Mouse (Mus musculus) right cerebral cortex, postnatal 10 days (tissue): ENCODE data around the gene Fuk.
"Not testable (repeated sequence)": the region's sequence is repeated elsewhere in the genome, so short reads cannot be mapped to it uniquely, and the experiment has no call there.

Experiments used
- DNase-seq, 2 experiments: peaks; one replicate each; pipeline ENCODE4 v3.0.0; 2021; ENCODE audit warnings: low spot score in 2 of 2

The Fuk gene

DNA sequence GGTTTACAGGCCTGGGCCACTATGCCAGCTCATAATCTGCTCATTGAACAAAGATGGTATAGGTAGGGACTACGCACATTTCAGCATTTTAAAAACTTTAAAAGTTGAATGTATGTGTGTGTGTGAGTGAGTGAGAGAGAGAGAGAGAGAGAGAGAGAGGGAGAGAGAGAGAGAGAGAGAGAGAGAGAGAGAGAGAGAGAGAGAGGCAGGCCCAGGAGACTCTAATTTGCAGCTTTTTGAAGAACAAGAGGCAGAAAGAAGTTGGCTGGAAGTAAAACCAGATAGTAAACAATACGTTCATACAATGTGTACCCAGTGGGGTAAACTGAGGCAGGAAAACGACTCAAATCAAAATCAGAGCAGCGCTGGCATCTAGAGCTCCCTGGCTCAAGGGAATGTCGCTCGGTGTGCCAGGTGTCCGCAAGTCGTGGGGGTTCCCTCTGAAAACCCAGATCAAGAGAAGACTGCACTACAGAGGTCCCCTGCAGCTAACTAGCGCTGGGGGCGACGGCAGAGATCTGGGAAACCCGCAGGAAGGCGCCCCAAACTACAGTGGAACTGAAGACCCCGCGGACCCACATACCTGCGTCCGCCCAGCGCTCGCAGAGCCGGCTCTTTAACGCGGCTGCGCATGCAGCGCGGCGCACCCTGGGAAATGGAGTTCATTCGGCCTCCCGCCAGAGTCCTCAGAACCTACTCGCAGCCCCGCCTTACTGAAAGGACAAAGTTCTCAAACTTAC, at the start of gene Fuk:
TSS of gene Fuk (minus strand) at position 650 of the 740 bp plus-strand sequence.
- DNase-seq: peak; percentile 90

DNA sequence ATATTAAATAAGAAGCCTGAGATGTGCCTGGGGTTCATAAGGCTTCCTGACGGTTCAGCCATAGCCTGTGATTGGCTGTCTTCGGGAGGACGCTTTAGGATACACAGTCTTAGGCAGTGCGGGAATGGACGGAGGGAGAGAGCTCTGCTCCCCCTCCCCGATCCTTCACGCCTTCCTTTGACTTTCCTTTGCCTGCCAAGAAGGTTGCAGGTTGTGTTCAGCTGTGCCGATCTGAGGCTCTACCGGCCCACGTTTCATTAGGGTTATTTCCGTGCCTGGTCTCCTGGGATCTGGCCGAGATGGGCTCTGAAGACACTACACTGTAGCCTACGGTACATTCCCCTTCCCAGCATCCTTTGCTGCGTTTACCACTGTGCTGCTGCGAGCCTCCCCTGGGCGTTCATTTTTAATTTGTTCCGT, 47.8 kb upstream of the Fuk start:
- no peak for DNase-seq

DNA sequence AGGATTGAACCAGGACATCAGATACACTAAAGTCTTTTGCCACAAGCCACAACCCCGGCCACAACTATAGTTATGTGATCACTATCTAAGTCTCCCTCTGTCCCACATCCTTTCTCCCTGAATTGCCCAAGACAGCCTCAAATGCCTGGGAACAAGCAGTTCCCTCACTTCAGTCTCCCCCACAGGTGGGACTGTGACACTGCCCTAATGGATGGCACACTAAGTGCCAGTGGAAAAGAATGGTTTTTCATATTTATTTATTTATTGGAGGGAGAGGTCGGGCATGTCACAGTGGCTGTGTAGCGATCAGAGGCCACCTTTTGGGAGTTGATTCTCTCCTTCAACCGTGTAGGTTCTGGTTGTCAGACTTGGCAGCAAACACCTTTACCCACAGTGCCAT, 43.4 kb upstream of the Fuk start:
- no peak for DNase-seq

DNA sequence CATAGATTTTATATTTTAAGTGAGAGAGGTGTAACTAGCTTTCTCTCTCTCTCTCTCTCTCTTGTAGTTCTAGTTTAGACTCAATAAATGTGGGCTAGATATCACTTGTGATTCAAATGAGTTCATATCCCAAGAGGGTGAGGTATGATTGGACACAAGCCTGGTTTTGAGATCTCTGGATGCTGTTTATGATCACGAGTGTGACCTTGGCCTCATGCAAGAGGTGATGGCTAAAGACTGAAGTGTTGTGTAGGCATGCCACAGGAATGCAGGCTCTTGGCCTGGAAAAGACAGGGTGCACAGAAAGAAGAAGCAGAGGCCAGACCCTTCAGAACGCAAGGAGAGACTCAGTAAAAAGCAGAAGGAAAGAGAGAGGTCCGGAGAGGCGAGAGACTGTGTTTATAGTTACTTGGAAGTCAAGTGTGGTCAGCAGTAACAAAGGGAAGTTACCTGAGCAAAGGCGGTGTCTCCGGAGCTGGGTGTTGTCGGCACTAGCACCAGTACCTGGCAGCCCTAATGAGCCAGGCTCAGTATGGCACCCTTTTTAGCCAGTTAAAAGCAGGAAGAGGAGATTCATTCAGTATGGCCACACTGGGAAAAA, 42.1 kb upstream of the Fuk start:
- no peak for DNase-seq

DNA sequence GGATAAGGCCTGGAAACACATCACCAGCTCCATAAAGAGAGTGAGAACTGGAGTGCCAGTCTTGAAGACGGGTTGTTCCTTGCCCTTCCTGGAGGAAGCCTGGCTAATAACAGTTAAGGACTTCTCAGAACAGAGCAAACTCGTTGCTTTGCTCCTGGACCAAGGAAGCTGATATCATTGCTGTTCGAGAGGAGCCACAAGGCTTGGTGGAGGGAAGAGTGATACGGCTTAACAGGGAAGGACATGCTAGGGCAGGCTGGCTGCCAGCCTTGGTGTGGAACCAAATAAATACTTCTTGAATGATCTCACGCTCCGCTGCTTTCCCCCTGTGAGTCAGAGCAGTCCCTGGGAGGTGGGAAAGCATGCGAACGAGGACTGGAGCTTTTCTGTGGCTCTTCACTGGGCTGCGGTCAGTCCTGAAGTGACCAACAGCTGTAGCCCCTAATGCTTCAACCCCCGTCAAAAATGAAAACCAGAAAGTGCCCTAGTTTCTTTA, 39.2 kb upstream of the Fuk start:
- DNase-seq: peak in 1 of 2 experiments; percentile 60

DNA sequence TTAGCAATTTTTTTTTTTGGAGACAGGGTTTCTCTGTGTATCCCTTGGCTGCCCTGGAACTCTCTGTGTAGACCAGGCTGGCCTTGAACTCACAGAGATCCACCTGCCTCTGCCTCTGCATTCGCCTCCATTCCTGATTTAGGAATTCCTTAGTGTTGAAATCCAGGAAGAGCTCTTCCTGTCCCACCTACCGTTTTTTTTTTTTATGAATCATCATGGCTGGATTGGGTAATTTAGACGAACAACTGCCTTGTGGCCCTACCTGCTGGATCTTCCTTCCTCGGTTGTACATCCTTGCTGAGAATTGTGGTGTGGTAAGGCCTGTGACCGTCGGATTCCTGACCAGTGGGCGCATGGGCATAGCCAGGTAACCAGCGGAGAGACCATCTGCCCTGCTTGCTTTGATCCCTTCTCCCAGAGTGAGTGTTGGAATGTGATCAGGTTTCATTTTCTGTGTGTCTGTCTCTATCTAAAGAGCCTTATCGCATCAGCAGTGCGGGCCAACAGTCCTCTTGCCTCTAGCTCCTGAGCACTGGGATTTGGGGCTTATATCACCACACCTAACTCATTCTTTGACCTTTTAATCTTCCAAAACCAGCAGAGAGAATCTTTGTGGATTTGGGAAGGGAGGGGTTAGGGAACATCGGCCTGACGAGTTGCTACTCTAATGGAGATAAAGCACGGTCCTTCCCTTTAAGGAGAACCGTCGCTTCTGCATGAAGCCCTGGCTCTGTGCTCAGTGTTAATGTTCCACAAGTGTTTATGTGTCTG, 38.6 kb upstream of the Fuk start:
- no peak for DNase-seq

DNA sequence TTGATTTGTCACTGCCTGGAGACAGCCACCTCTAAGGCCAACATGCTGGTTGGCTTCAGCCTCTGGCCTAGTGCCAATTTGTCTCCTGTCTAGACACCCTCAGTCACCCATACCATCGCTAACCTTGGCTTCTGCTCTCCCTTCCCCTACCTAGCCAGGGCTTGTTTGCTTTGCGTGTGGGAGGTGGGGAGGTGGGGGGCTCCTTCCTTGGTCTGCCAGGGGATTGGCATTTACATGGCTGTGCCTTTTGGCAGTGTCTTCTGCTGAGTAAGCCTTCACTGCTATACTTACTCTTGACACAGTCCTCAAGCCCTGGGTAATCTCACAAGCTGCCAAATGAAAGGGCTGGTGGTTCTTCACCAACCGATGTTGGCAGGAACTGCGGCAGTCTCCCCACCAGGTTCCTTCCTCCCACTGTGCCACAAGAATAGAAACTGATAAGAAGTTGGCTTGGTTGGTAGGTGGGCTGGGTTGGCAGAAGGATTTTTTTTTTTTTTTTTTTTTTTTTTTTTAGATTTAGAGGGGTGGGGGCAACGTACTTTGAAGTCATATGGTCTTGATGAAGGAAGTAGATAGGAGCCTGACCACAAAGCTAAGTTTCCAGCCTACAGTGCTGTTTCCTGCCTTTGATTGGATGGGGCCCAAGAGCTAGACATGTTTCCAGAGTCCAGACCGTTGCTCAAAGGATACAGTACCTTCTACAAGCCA, 36.7 kb upstream of the Fuk start:
- peak; percentile 75 to 86 for DNase-seq

DNA sequence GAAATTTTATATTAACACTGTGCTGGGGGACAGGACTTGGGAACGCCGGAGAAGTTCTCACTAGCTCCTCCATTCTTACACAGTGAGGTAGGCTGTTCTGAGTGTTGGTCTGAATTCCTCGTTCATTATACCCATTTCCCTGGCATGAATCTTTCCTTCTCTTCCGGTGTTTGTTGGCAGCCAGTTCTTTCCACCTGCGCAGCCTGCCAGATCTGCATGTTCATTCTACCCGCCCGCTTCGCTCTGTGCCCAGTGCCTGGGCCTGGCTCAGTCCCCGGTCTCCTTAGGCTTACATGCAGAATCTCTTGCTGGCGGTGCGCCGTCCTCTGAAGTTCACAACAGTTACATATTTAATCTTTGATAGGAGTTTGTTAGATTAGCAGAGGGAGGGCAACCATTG, 33.9 kb upstream of the Fuk start:
- DNase-seq: peak in 1 of 2 experiments; percentile 61

DNA sequence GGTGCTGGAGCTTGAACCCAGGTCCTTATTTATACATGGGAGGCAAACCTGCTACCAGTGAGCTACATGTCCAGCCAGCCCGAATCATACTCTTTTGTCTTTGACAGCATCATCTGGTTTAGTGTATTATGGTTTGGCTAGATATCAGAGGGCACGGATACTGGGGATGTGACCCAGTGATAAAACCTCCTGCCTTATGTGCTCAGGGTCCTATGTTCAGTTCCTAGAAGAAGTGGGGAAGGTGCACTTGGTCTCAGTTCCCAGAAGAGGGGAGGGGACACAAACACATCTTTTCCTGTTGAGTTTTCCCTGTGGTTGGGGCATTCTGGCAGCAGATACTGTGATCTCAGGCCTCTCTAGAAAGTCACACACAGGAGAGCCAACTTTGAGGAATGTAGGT, 31.0 kb upstream of the Fuk start:
- DNase-seq: no peak

DNA sequence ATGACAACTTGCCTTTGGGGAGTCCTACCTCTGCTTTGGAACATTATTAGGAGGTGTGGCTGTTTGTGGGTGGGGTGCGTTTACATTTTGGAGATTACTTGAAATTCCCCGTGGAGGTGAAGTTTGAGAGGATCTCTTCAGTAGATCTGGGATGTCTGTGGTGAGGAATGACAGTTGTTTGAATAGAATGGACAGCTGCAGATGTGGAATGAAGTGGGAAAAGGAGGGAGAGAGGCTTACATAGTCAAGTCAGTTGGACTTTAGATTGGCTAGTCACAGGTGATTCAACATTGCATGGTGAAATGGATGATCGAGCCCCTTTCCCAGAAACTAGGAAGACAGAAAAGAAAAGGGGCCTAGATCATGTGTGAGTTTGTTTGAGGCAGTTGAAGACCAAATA, 30.2 kb upstream of the Fuk start:
- DNase-seq: no peak

DNA sequence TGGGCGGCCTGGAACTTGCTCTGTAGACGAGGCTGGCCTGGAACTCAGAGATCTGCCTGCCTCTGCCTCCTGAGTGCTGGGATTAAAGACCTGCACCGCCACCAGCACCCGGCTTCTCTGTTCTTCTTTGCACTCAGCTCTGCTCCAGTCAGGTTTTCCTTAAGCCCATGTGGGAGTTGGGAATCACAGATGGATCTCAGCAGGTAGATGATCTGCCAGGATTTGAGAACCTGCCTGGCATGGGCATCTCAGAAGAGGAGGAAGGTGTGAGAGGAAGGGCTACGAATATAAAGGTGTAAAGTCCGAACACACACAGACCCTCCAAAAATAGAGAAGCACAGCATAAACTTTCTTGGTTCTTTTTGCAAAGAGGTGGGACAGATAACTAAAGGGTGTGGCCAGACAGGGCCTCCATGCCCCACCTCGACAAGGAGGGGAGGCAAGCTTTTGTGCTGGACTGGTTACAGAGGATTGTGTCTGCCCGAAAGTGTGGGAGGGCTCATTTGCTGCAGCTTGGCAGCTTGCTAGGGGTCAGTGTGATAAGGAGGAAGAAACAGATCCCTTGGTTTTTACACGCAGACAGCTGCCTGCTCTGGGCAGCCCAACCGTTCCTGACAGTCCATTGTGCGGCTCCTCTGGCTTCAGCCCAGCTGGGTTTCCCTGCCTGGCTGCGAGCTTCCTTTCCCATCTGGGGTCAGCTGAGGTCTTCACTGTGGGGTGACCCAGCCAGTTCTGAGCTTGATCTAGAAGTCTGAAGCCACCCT, 29.1 kb upstream of the Fuk start:
- DNase-seq: peak; percentile 68 to 69

DNA sequence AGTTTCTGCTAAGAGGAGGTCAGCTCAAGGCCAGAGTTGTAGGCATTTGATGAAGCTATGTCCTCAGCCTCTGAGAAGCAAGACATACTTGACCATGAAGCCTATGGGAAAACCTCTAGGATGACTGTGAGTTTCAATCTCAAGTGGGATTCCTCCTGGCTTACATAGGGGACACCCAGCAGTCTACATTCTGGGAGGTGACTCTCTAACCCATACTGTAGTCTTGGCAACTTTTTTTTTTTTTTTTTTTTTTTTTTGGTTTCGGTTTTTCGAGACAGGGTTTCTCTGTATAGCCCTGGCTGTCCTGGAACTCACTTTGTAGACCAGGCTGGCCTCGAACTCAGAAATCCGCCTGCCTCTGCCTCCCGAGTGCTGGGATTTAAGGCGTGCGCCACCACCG, 27.4 kb upstream of the Fuk start:
- DNase-seq: not testable (repeated sequence)

DNA sequence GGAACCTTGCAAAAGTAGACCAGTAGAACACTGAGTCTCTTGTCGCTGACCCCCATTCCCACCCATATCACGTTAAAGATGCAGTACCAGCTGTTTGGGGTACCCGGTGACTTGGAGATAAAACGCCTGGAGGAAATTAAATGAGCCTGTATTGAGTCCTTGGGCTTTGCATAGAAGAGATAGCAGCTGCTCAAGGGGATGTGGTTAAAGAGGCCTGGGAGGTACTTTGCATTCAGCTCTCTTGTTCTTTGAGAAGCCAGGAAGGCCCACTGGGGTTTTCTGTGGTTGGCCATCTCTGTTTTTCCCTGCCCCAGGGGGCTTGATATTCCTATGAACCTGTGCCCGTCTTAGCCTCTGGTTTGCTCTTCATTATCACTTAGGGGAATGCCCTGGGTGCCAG, 26.8 kb upstream of the Fuk start:
- no peak for DNase-seq

DNA sequence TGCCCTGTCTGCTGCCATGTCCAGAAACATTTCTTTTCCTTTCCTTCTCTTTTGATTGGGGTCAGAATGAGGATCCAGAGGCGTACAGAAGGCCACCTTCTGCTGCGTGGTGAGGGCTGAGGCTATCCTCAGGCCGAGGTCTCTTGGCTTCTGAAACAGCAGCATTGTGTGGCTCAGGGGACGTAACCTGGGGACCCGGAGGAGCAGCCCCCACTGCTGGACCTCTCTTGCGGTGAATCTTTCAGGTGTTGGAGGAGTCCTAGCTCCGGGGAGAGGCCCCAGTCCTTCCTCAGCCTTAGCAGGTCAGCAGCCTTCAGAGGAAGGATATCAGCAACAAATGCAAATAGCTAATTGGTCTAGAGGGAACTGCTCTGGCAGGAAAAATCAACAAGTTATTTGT, 26.1 kb upstream of the Fuk start:
- no peak for DNase-seq

DNA sequence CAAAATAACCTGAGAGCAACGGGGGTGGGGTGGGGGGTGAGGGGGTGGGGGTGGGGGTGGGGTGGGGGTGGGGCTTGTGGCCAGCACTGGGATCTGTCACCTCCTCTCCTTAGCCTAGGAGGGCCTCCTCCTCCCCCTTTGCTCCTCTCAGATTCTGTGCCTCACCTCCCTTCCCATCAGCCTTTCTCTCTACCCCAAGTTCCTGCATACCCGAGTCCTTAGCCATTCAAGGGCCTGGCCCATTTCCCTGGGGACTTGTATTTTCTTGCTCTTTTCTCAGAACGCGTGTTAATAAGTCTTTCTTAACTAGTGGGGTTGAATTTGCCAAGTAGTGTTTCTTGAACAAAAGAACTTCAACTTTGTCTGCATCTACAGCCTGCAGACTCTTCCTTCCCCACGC, 24.4 kb upstream of the Fuk start:
- DNase-seq: no peak

DNA sequence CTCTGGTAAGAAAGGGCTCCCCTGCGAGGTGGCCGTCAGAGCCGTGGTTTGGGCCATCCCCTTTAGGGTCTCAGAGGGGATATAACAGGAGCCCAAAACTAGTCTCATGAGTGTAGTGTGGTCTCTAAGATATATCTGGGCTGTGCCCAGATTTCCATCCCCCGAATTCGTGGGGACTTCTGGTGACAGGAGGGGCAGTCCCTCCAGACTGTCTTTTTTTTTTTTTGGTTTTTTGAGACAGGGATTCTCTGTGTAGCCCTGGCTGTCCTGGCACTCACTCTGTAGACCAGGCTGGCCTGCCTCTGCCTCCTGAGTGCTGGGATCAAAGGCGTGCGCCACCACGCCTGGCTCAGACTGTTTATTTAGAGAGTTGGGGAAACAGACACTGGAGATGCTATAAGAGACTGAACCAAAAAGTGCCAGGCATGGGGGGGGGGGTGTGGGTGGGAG, 23.4 kb upstream of the Fuk start:
- DNase-seq: no peak

DNA sequence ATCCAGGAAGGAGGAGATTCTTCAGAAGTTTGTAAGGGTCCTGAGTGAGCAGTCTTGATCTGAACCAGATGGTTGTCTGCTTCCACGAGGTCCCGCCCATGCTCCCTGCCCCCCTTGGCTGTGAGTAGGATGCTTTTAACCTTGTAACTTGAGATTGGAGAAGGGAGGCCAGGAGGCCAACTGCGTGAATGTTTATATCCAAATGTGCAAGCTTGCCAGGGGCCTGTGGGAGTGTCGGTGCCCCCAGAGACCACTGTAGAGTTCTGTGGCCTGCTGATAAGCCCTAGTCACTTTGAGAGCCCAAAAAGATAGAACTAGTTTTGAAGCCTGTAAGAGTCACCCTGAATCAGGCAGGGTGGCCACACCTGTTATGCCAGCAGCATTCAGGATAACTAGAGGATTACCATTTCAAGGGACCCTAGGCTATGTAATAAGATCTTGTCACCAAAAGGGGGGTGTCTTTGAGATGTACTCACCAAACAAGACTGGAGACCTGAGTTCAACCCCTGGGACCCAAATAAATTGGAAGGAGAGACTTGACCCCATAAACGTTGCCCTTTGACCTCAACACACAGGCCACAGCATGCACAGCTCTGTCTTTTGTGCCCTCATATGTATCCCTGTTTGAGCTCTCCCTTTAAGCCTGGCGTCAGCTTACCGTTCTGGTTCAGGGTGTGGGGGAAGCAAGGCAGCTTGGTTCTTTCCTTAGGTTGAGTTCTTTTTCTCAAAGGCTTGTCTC, 19.4 kb upstream of the Fuk start:
- no peak for DNase-seq

DNA sequence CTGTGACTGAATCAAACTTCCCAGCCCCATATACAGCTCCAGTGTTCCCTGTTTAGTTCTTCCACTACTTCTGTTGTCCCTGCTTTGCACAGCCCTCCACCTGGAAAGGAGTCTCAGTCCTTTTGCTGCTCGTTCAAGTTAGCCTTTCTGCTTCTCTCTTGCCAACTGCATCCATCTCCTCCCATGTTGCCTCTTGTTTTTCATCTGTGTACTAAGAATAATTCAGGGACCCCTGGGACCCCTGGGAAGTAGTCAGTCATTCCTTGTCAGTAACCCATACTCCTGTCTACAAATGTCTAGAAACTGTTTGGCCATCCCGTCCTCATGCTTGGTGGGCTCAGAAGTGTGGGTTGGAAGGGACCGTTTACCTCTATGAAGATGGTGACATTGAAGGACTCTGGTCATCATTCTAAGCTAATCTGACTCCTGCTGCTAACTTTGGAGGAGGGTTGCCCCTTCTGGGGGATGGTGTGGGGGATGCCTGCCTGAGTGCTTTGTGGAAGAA, 18.5 kb upstream of the Fuk start:
- DNase-seq: no peak

DNA sequence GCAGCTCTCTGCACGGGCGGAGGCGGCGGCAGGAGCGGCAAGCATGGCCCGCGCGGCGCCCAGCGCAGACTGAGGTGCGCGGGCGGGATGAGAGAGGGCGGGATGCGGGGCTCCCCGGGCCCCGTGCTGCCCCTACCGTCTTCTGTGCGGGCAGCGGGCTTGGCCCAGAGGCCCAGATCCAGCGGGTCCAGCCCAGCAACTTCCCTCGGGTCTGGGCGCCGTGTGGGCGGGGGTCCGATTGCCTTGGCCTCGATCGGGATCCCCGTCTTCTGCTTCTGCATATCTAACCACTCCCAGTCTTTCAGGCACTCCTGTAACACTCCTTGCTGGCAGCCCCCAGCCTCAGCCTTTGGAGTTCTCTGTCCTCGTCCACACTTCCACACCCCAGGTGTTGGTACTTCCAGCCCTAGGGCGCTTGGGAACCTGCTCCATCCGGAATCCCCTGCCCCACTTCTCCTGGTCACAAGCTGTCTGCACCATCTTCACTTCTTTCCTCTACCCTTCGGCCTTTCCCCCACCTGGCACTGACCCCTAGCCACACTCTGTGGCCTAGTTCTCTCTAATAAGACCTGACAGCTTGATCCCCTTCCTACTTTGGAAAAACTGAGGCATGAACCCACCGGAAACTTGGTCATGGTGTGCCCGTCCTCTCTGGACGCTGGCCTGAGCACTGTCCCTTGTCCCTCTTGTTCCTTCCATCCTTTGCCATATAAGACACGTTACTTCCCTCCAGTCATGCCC, 17.9 kb upstream of the Fuk start:
- peak in 1 of 2 experiments; percentile 75 for DNase-seq
